Mouse (Mus musculus) testis, adult 2 months (tissue): ENCODE measurements around the gene Sptbn4.

ENCODE experiments used
- CTCF ChIP-seq: fragments of 200-500 bp; IDR thresholded peaks from 2 replicates; pipeline ENCODE4 v1.5.1; 2012; ENCODE audit warnings: low read depth, mild to moderate bottlenecking, inconsistent platforms, low read length, moderate library complexity; ENCODE audit not compliant: control insufficient read depth, insufficient read depth, insufficient replicate concordance
- POLR2A ChIP-seq: fragments of 200-500 bp; IDR thresholded peaks from 2 replicates; pipeline ENCODE4 v1.6.1; 2012; ENCODE audit warnings: low read depth, mild to moderate bottlenecking, inconsistent platforms, low read length, moderate library complexity; ENCODE audit not compliant: control insufficient read depth

- no peak for TF ChIP-seq POLR2A
- TF ChIP-seq CTCF, result no peak
Measured at GRCm38 (mm10) chr7:27407816-27408215, 39.7 kb downstream of the Sptbn4 start.
